Mouse (Mus musculus) intestine, embryonic 15.5 days (tissue): ENCODE data around the gene Slc10a7. TPM values are rescaled to one million over a fixed set of nuclear protein-coding genes. Genes with fewer than 3 reads are reported as not detected.
A peak's percentile ranks its signal among the peaks of the same experiment; 100 is the strongest.

Experiments
- ATAC-seq: fragments of 200-750 bp; cut with Nextera tagmentation; 2 replicates; pipeline ENCODE4 v1.8.0; 2017; ENCODE audit warnings: moderate TSS enrichment, moderate library complexity
- H3K27ac ChIP-seq: fragments of 300-500 bp; sonication (generic); 2 replicates; pipeline ENCODE4 v1.5.1; 2015; ENCODE audit warnings: mild to moderate bottlenecking, inconsistent platforms
- H3K27me3 ChIP-seq: fragments of 300-500 bp; sonication (generic); replicated peaks from 2 replicates; pipeline ENCODE4 v1.6.1; 2015; ENCODE audit warnings: inconsistent platforms
- H3K36me3 ChIP-seq: fragments of 300-500 bp; sonication (generic); 2 replicates; pipeline ENCODE4 v1.6.1; 2015; ENCODE audit warnings: inconsistent platforms
- H3K4me1 ChIP-seq: fragments of 300-500 bp; sonication (generic); replicated peaks from 2 replicates; pipeline ENCODE4 v1.6.1; 2015; ENCODE audit warnings: inconsistent platforms
- H3K4me2 ChIP-seq: fragments of 300-500 bp; sonication (generic); replicated peaks from 2 replicates; pipeline ENCODE4 v1.6.1; 2015; ENCODE audit warnings: mild to moderate bottlenecking, inconsistent platforms
- H3K4me3 ChIP-seq: fragments of 300-500 bp; sonication (generic); replicated peaks from 2 replicates; pipeline ENCODE4 v1.5.1; 2015; ENCODE audit warnings: inconsistent platforms
- H3K9ac ChIP-seq: fragments of 300-500 bp; sonication (generic); 2 replicates; pipeline ENCODE4 v1.6.1; 2015; ENCODE audit warnings: inconsistent platforms
- H3K9me3 ChIP-seq: fragments of 300-500 bp; sonication (generic); 2 replicates; pipeline ENCODE4 v1.6.1; 2016; ENCODE audit warnings: inconsistent platforms
- whole genome bisulfite sequencing: fragments of 180-500 bp; shearing (Covaris S2); methylation state at CpG from one replicate; pipeline ENCODE4 v1.1.7; 2015; 5-methylcytosine and 5-hydroxymethylcytosine counted together
- polyA plus RNA-seq: library from polyadenylated mRNA; unstranded; fragments of >200 nt; fragmentation: Nextera tagmentation; extraction: Ambion mirVana; gene quantifications from 2 replicates; pipeline ENCODE4 v1.2.1, GENCODE M21; 2015

Gene Slc10a7
- polyA plus RNA-seq, 1 experiment from 2014 or later, result 16.5 TPM

- Histone ChIP-seq H3K9me3 (no peaks in the 10 kb centered on the region), H3K4me2 (no peak overlapping the region), H3K9ac (no peak overlapping the region), H3K4me3 (no peak overlapping the region), H3K4me1 (peaks cover 5% of the 10 kb centered on the region), H3K27ac (no peak overlapping the region), H3K36me3 (no peaks in the 10 kb centered on the region), H3K27me3 (no peaks in the 10 kb centered on the region)
- ATAC-seq, result 0 out of 2 replicates have a peak, but pooled peaks have one; percentile 12
- 26% methylated on average over 6 of the region's 6 CpGs for WGBS
These were observed 86.3 kb downstream of the Slc10a7 start for GRCm38 (mm10) chr8:78595481-78595908.

GRCm38 (mm10) chr8:78598237-78598636 lies 89.1 kb downstream of the Slc10a7 start:
- H3K4me2 ChIP-seq, result no peak overlapping the region
- H3K9ac ChIP-seq, result no peak overlapping the region
- H3K36me3 ChIP-seq, result no peaks in the 10 kb centered on the region
- peaks cover 5% of the 10 kb centered on the region for H3K4me1 ChIP-seq
- ATAC-seq, result peak; percentile 28; the same call in 1 of the 2 replicates
- 59% methylated on average over 3 of the region's 3 CpGs for WGBS
- no peaks in the 10 kb centered on the region for H3K27me3 ChIP-seq
- H3K9me3 ChIP-seq, result no peaks in the 10 kb centered on the region
- H3K27ac ChIP-seq, result no peak overlapping the region
- no peak overlapping the region for H3K4me3 ChIP-seq

DNA sequence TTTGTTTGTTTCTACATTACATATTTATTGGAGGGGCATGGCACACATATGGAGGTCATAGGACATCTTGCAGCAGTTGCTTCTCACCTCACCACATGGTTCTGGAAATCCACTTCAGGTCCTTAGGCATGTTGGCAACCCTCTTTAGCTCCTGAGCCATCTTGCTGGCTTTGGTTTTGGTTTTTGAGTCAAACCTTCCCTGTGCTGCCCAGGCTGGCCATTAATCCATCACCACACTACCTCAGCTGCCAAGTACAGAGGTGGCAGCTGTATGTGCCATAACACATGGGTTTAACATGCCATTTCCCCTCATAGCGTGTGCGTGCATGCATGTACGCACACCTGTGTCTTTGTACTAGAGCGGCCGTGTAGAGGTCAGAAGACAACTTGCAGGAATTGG lies 93.9 kb downstream of the Slc10a7 start:
- H3K9me3 ChIP-seq, result no peaks in the 10 kb centered on the region
- H3K36me3 ChIP-seq, result 0 out of 2 replicates have a peak, but pooled peaks cover 7% of the 10 kb centered on the region
- WGBS, result over 99% methylated on average over 5 of the region's 5 CpGs
- H3K27ac ChIP-seq, result no peak overlapping the region
- H3K9ac ChIP-seq, result no peak overlapping the region
- no peak overlapping the region for H3K4me2 ChIP-seq
- no peaks in the 10 kb centered on the region for H3K4me1 ChIP-seq
- no peak for ATAC-seq
- no peaks in the 10 kb centered on the region for H3K27me3 ChIP-seq
- H3K4me3 ChIP-seq, result no peak overlapping the region

DNA sequence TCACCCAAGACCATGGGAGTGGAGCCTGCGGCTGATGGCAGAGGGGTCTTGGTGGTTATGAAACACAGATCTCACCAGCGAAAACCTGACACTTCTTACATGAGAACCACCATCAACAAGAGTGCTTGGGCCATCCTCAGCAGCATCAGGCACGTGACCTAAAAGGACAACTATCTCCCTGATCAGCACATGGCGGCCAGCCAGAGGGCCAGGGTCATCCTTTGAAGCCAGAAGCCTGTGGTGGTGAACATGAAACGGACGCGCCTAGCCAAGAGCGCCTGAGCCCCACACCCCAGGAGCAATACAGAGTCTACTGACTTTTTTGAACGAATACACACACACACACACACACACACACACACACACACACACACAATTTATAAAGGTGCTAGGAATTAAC lies 95.3 kb downstream of the Slc10a7 start:
- Histone ChIP-seq H3K27ac (no peak overlapping the region), H3K4me3 (no peak overlapping the region), H3K4me1 (no peaks in the 10 kb centered on the region), H3K9me3 (no peaks in the 10 kb centered on the region), H3K4me2 (no peak overlapping the region), H3K27me3 (no peaks in the 10 kb centered on the region), H3K9ac (no peak overlapping the region), H3K36me3 (0 out of 2 replicates have a peak, but pooled peaks cover 7% of the 10 kb centered on the region)
- ATAC-seq, result no peak
- WGBS, result 95% methylated on average over 9 of the region's 9 CpGs

GRCm38 (mm10) chr8:78609301-78609700 lies 100.2 kb downstream of the Slc10a7 start:
- Histone ChIP-seq H3K4me2 (no peak overlapping the region), H3K27me3 (no peaks in the 10 kb centered on the region), H3K36me3 (0 out of 2 replicates have a peak, but pooled peaks cover 5% of the 10 kb centered on the region), H3K27ac (no peak overlapping the region), H3K4me1 (no peaks in the 10 kb centered on the region), H3K4me3 (no peak overlapping the region), H3K9ac (no peak overlapping the region), H3K9me3 (no peaks in the 10 kb centered on the region)
- 82% methylated on average over 10 of the region's 10 CpGs for WGBS
- ATAC-seq, result no peak

DNA sequence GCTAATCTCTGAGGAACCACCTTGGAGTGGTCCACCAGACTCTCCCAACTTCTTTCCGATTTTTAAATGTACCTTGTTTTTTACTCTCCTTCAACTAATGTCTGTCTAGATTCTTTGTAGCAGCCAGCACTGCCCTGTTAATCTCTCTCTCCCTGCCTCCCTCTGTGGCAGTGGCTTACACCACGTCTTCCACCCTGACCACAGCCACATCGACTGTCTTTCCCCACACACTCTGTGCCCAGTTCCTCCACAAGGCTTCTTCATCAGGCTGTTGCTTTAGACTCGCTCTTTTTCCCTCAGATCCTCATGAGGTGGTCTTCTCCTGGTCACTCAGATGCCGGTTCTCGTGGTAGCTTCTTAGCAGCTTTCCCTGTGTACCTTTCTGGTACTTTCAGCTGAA lies 101.9 kb downstream of the Slc10a7 start:
- Histone ChIP-seq H3K9me3 (no peaks in the 10 kb centered on the region), H3K36me3 (0 out of 2 replicates have a peak, but pooled peaks cover 2% of the 10 kb centered on the region), H3K4me1 (no peaks in the 10 kb centered on the region), H3K27ac (no peak overlapping the region), H3K27me3 (no peaks in the 10 kb centered on the region), H3K9ac (no peak overlapping the region), H3K4me3 (no peak overlapping the region), H3K4me2 (no peak overlapping the region)
- 90% methylated on average over 6 of the region's 6 CpGs for WGBS
- no peak for ATAC-seq

GRCm38 (mm10) chr8:78622362-78622761 lies 113.2 kb downstream of the Slc10a7 start:
- Histone ChIP-seq H3K9ac (no peak overlapping the region), H3K4me2 (no peak overlapping the region), H3K36me3 (no peaks in the 10 kb centered on the region), H3K27ac (no peak overlapping the region), H3K4me1 (peaks cover 10% of the 10 kb centered on the region), H3K9me3 (no peaks in the 10 kb centered on the region), H3K4me3 (no peak overlapping the region), H3K27me3 (no peaks in the 10 kb centered on the region)
- WGBS, result 74% methylated on average over 4 of the region's 4 CpGs
- no peak for ATAC-seq

DNA sequence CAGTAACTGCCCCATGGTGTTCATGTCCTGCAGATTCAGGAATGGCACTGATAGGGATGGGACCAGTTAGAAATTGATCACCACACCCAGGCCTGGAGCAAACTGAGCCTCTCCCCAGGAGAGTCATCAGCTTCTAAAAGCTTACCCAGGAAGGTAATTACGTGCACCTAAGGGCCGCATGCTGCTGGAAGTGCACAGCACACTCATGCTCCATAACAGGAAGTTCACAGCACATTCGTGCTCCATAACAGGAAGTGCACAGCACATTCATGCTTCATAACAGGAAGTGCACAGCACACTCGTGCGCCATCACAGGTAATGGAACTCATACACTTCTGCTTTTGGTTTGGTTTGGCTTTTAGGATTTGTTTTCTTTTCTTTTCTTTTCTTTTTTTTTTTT lies 114.8 kb downstream of the Slc10a7 start:
- Histone ChIP-seq H3K36me3 (no peaks in the 10 kb centered on the region), H3K4me2 (no peak overlapping the region), H3K9ac (no peak overlapping the region), H3K4me1 (peaks cover 10% of the 10 kb centered on the region), H3K27ac (no peak overlapping the region), H3K27me3 (no peaks in the 10 kb centered on the region), H3K4me3 (no peak overlapping the region), H3K9me3 (no peaks in the 10 kb centered on the region)
- no peak for ATAC-seq
- WGBS, result 71% methylated on average over 5 of the region's 5 CpGs

DNA sequence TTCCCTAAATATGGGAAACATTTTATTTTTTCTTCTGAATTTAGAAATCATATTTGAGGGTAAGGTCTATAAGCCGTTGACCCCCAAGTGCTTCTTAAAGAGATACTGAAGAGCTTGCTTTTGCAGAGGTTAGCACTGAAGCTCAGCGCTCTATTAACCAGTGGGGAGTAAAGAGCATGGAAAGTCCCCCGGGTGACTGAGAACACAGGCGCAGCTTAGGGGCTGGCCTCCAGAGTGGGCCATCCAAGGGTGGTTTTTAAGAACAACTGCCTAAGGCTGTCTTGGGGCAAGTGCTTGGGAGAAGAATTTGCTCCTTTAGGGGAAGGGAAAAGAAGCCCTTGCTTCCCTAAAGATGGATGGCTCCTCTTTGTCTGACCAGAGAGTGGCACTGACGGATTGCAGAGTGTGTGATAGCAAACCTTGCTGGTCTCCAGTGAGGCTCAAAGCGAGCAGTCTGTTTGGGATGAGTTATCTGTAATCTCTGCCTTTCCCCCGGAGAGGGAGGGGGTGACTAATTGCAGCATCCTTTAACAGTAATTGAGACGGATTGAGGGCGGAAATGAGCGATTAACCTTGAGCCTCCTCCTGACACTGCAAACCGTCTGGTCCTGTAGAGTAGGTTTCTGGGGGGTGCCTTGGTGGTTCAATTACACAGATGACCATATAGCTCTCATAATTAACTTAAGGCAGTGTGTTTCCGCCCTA lies 115.7 kb downstream of the Slc10a7 start:
- no peak overlapping the region for H3K9ac ChIP-seq
- no peak for ATAC-seq
- no peak overlapping the region for H3K4me3 ChIP-seq
- no peak overlapping the region for H3K4me2 ChIP-seq
- 43% methylated on average over 12 of the region's 12 CpGs for WGBS
- no peak overlapping the region for H3K27ac ChIP-seq
- H3K36me3 ChIP-seq, result no peaks in the 10 kb centered on the region
- H3K9me3 ChIP-seq, result no peaks in the 10 kb centered on the region
- H3K27me3 ChIP-seq, result no peaks in the 10 kb centered on the region
- H3K4me1 ChIP-seq, result peaks cover 10% of the 10 kb centered on the region

DNA sequence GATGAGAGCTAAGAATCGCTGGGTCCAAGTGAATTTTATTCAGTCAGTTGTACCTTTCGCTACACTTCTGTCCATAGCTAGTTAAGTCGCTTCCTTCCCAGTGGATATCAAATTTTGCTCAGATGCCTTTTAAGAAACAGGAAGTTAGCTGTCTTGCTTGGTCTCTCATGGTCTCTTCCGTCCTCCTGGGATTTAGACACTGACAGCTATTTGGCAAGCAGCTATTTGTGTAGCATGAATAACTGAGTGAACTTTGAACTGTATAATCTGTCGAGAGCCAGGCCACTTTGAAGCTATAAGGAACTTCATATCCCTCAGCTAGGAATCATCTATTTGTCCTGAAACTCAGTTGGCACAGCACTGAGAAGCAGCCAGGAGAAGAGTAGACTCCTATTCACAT lies 117.5 kb downstream of the Slc10a7 start:
- Histone ChIP-seq H3K4me3 (no peak overlapping the region), H3K4me1 (peaks cover 10% of the 10 kb centered on the region), H3K9ac (no peak overlapping the region), H3K27me3 (no peaks in the 10 kb centered on the region), H3K27ac (no peak overlapping the region), H3K9me3 (no peaks in the 10 kb centered on the region), H3K36me3 (no peaks in the 10 kb centered on the region), H3K4me2 (no peak overlapping the region)
- WGBS, result 49% methylated on average over 5 of the region's 5 CpGs
- peak; percentile 66 for ATAC-seq

- no peak for ATAC-seq
- 85% methylated on average over 9 of the region's 9 CpGs for WGBS
These were observed 118.6 kb downstream of the Slc10a7 start for GRCm38 (mm10) chr8:78627793-78628192.

DNA sequence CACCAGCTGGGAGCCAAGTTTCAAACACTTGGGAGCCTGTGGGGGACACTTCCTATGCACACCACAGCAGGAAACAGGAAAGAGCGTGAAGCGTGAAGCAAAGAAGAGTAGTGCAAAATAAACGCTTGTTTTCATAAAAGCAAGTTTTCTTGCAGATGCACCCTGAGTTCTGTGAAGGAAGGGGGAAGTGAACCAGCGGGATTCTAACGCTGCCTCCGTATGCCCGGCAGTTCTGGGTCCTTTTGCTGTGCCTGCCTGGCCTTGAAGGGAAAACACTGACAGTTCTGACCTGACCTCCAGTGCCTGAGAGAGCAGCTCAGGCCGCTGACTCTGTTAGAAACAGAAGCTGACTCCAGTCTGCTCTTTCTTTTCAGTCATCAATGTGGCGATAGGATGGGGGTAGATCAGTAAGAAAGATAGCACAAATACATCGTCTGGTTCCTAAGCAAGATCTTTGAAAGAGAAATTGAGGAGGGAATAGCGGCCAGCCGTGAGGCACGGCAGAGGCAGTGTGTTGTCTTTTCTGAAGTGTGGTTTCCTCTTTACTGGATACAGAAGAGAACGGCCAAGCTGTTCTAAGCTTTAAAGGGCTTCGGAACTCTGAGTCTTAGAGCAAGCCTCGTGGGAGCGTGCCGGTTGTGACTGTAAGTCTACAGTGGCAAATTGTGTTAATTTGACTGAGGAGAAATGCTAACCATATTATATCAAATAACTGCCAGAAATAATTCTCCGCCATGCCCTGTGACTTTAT lies 121.4 kb downstream of the Slc10a7 start:
- no peak overlapping the region for H3K4me3 ChIP-seq
- H3K36me3 ChIP-seq, result no peaks in the 10 kb centered on the region
- H3K27ac ChIP-seq, result no peak overlapping the region
- H3K27me3 ChIP-seq, result no peaks in the 10 kb centered on the region
- WGBS, result 62% methylated on average over 19 of the region's 19 CpGs
- H3K9me3 ChIP-seq, result no peaks in the 10 kb centered on the region
- H3K4me1 ChIP-seq, result peaks cover 3% of the 10 kb centered on the region
- H3K4me2 ChIP-seq, result no peak overlapping the region
- no peak for ATAC-seq
- H3K9ac ChIP-seq, result no peak overlapping the region

More at GRCm38 (mm10) chr8:78627793-78628192, 118.6 kb downstream of the Slc10a7 start:
- Histone ChIP-seq H3K4me1 (peaks cover 10% of the 10 kb centered on the region), H3K9me3 (no peaks in the 10 kb centered on the region), H3K9ac (no peak overlapping the region), H3K27me3 (no peaks in the 10 kb centered on the region), H3K27ac (no peak overlapping the region), H3K4me2 (no peak overlapping the region), H3K36me3 (no peaks in the 10 kb centered on the region), H3K4me3 (no peak overlapping the region)
